Mouse (Mus musculus) ES-E14 (cell line): ENCODE measurements around the gene Fam222b. TPM values are rescaled to one million over a fixed set of nuclear protein-coding genes. Genes with fewer than 3 reads are reported as not detected.

Experiments used
- DNase-seq: peaks from one replicate; pipeline ENCODE4 v3.0.0-alpha.2; 2013; ENCODE audit warnings: low read depth, low spot score
- H3K27ac ChIP-seq: 2 replicates; pipeline ENCODE4 v1.5.1; 2012; ENCODE audit warnings: low read depth, mild to moderate bottlenecking, low read length, moderate library complexity, mixed read lengths; ENCODE audit not compliant: poor library complexity, insufficient read depth, severe bottlenecking
- H3K36me3 ChIP-seq: 2 replicates; pipeline ENCODE4 v1.6.1; 2012; ENCODE audit warnings: mild to moderate bottlenecking, low read length, moderate library complexity, mixed read lengths; ENCODE audit not compliant: control insufficient read depth, poor library complexity, insufficient read depth, severe bottlenecking
- H3K4me1 ChIP-seq, 2 experiments: fragments of 150-350 bp in 1 of 2; sonication (generic) in 1 of 2; 2 replicates each; pipeline ENCODE4 v1.6.1; 2012; ENCODE audit warnings: low read length in 2 of 2, mild to moderate bottlenecking in 1 of 2, mixed read lengths in 1 of 2; ENCODE audit not compliant: control insufficient read depth in 2 of 2, insufficient read depth in 2 of 2, poor library complexity in 1 of 2
- H3K4me3 ChIP-seq, 2 experiments: fragments of 150-350 bp in 1 of 2; sonication (generic) in 1 of 2; 2 replicates each; pipeline ENCODE4 v1.5.1; 2012; ENCODE audit warnings: low read length in 2 of 2, low read depth in 1 of 2, mild to moderate bottlenecking in 1 of 2, mixed read lengths in 1 of 2; ENCODE audit not compliant: insufficient read depth in 1 of 2, poor library complexity in 1 of 2, severe bottlenecking in 1 of 2
- H3K9ac ChIP-seq: 2 replicates; pipeline ENCODE4 v1.6.1; 2012; ENCODE audit warnings: low read depth, mild to moderate bottlenecking, low read length, mixed read lengths; ENCODE audit not compliant: poor library complexity, insufficient read depth, severe bottlenecking
- H3K9me3 ChIP-seq: fragments of 150-350 bp; sonication (generic); 2 replicates; pipeline ENCODE4 v1.6.1; 2012; ENCODE audit warnings: low read depth, mild to moderate bottlenecking, low read length; ENCODE audit not compliant: control insufficient read depth, insufficient read depth
- CHD2 ChIP-seq: IDR thresholded peaks from 2 replicates; pipeline ENCODE4 v1.6.1; 2014; ENCODE audit warnings: mild to moderate bottlenecking, low read depth, low read length, inconsistent platforms
- HCFC1 ChIP-seq: IDR thresholded peaks from 2 replicates; pipeline ENCODE4 v1.6.1; 2012; ENCODE audit warnings: low read length, inconsistent platforms, borderline replicate concordance; ENCODE audit not compliant: insufficient read depth
- MAFK ChIP-seq: IDR thresholded peaks from 2 replicates; pipeline ENCODE4 v1.6.1; 2014; ENCODE audit warnings: mild to moderate bottlenecking, low read depth, low read length, inconsistent platforms; ENCODE audit not compliant: insufficient read depth
- ZC3H11A ChIP-seq: IDR thresholded peaks from 2 replicates; pipeline ENCODE4 v1.6.1; 2012; ENCODE audit warnings: low read depth, mild to moderate bottlenecking, inconsistent platforms, low read length, borderline replicate concordance
- ZNF384 ChIP-seq: IDR thresholded peaks from 2 replicates; pipeline ENCODE4 v1.6.1; 2012; ENCODE audit warnings: low read depth, low read length, inconsistent platforms
- in situ Hi-C, 2 experiments: fragments of 600-800 bp; cut with MboI; formaldehyde crosslinking; loops; one replicate each; pipeline ENCODE4 v1.15.1; 2025; ENCODE audit warnings: low sequenced_read_pairs in 2 of 2, inconsistent platforms in 1 of 2; ENCODE audit not compliant: unreplicated experiment in 2 of 2
- total RNA-seq: library from RNA; depleted of rRNA; stranded (reverse); fragments of 300-350 nt; gene quantifications from 2 replicates; pipeline ENCODE4 v1.2.3, GENCODE M21; 2012

Gene Fam222b
- total RNA-seq, 1 experiment, result 11.7 TPM

- Histone ChIP-seq H3K27ac (no peak overlapping the region), H3K9me3 (no peaks in the 10 kb centered on the region), H3K36me3 (peaks cover 15% of the 10 kb centered on the region), H3K9ac (no peak overlapping the region), H3K4me3 (no peak overlapping the region), H3K4me1 (peaks cover 7 to 11% of the 10 kb centered on the region in 2 experiments; a peak in 3 of 4 replicates)
- no peak for DNase-seq
- TF ChIP-seq ZC3H11A (no peak), CHD2 (no peak), ZNF384 (no peak), HCFC1 (no peak), MAFK (no peak)
- in situ Hi-C loops, result no loop called here
Observed at GRCm38 (mm10) chr11:78146707-78147543, 52.5 kb downstream of the Fam222b start.

DNA sequence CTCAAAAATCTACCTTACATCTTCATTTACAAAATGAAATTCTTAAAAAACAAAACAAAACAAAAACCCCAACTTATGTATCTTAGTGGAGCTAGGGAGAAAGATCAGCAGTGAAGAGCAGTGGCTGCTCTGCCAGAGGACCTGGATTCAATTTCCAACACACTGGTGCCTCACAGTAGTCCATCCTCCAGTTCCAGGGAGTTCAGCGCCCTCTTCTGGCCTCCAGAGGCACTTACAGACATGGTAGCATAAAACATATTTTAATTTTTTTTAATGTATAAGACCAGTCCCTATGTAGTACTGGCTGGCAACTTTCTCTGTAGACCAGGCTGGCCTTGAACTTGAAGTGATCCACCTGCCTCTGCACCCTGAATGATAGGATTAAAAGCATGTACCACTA, 56.7 kb downstream of the Fam222b start:
- H3K4me1 ChIP-seq, result peaks cover 6 to 9% of the 10 kb centered on the region in 2 experiments; a peak in 3 of 4 replicates
- no peak for DNase-seq
- no peaks in the 10 kb centered on the region for H3K9me3 ChIP-seq
- no peak overlapping the region for H3K4me3 ChIP-seq
- H3K9ac ChIP-seq, result no peak overlapping the region
- H3K27ac ChIP-seq, result no peak overlapping the region
- peak; percentile 28 for TF ChIP-seq ZC3H11A
- 0 out of 2 replicates have a peak, but pooled peaks have one; percentile 49 for TF ChIP-seq ZNF384
- TF ChIP-seq CHD2, result no peak
- TF ChIP-seq HCFC1, result no peak
- peaks cover 20% of the 10 kb centered on the region for H3K36me3 ChIP-seq
- in situ Hi-C loops, result no loop called here

GRCm38 (mm10) chr11:78152299-78153231, 58.1 kb downstream of the Fam222b start:
- no peak for DNase-seq
- Histone ChIP-seq H3K9ac (no peak overlapping the region), H3K4me1 (peaks cover 0 to 7% of the 10 kb centered on the region in 2 experiments; a peak in 2 of 4 replicates), H3K27ac (no peak overlapping the region), H3K9me3 (no peaks in the 10 kb centered on the region), H3K36me3 (peaks cover 23% of the 10 kb centered on the region), H3K4me3 (no peak overlapping the region)
- in situ Hi-C loops, result no loop called here
- TF ChIP-seq ZNF384 (no peak), HCFC1 (no peak), MAFK (no peak), ZC3H11A (no peak), CHD2 (no peak)

DNA sequence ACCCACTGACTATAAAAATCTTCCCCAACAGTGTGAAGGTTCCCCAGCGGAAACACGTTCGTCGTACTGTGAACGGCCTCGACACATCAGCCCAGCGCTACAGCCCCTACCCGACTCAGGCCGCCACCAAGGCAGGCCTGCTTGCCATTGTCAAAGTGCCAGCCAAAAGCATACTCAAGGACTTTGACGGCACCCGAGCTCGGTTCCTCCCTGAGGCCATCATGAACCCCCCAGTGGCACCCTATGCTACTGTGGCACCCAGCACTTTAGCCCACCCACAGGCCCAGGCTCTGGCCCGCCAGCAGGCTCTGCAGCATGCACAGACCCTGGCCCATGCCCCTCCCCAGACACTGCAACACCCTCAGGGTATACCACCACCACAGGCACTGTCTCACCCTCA, 59.3 kb downstream of the Fam222b start:
- Histone ChIP-seq H3K4me3 (no peak overlapping the region), H3K4me1 (peaks cover 0 to 12% of the 10 kb centered on the region in 2 experiments; a peak in 2 of 4 replicates), H3K36me3 (peaks cover 34% of the 10 kb centered on the region), H3K27ac (no peak overlapping the region), H3K9me3 (no peaks in the 10 kb centered on the region), H3K9ac (no peak overlapping the region)
- TF ChIP-seq MAFK, result no peak
- TF ChIP-seq ZNF384, result no peak
- TF ChIP-seq CHD2, result no peak
- TF ChIP-seq ZC3H11A, result no peak
- no peak for TF ChIP-seq HCFC1
- in situ Hi-C loops, result no loop called here
- DNase-seq, result no peak
